Mouse (Mus musculus) forebrain, embryonic 14.5 days (tissue): ENCODE measurements at regions not wholly inside any gene's neighbourhood (a gene's known extent, or its start where the extent isn't known, plus 50 kb on each side); places are given as distances from the start of the nearest gene placed in this dataset.
A peak's percentile ranks its signal among the peaks of the same experiment; 100 is the strongest.

ENCODE experiments used
- ATAC-seq: fragments of 200-750 bp; cut with Nextera tagmentation; 2 replicates; pipeline ENCODE4 v1.8.0; 2017; ENCODE audit warnings: mild to moderate bottlenecking, moderate library complexity
- DNase-seq: peaks from one replicate; pipeline ENCODE4 v3.0.0-alpha.2; 2015; ENCODE audit warnings: low spot score
- H3K27ac ChIP-seq: fragments of 300-500 bp; sonication (generic); 2 replicates; pipeline ENCODE4 v1.5.1; 2014; ENCODE audit warnings: low read depth, mild to moderate bottlenecking, control low read depth, low read length, moderate library complexity
- H3K27me3 ChIP-seq: fragments of 300-500 bp; sonication (generic); replicated peaks from 2 replicates; pipeline ENCODE4 v1.6.1; 2014; ENCODE audit warnings: low read length, control low read depth, mixed read lengths; ENCODE audit not compliant: control insufficient read depth, insufficient read depth
- H3K36me3 ChIP-seq: fragments of 300-500 bp; sonication (generic); 2 replicates; pipeline ENCODE4 v1.6.1; 2014; ENCODE audit warnings: low read length, control low read depth; ENCODE audit not compliant: control insufficient read depth, insufficient read depth
- H3K4me1 ChIP-seq: fragments of 300-500 bp; sonication (generic); 2 replicates; pipeline ENCODE4 v1.6.1; 2014; ENCODE audit warnings: antibody characterized with exemption, low read length, control low read depth; ENCODE audit not compliant: control insufficient read depth, insufficient read depth
- H3K4me2 ChIP-seq: fragments of 300-500 bp; sonication (generic); 2 replicates; pipeline ENCODE4 v1.6.1; 2014; ENCODE audit warnings: mild to moderate bottlenecking, control low read depth, low read length
- H3K4me3 ChIP-seq: fragments of 300-500 bp; sonication (generic); 2 replicates; pipeline ENCODE4 v1.5.1; 2014; ENCODE audit warnings: low read depth, low read length, control low read depth
- H3K9ac ChIP-seq: fragments of 300-500 bp; sonication (generic); 2 replicates; pipeline ENCODE4 v1.6.1; 2014; ENCODE audit warnings: mild to moderate bottlenecking, low read length, control low read depth, moderate library complexity
- H3K9me3 ChIP-seq: fragments of 300-500 bp; sonication (generic); replicated peaks from 2 replicates; pipeline ENCODE4 v1.6.1; 2016; ENCODE audit warnings: low read length, control low read depth, mixed read lengths; ENCODE audit not compliant: control insufficient read depth
- WGBS: fragments of 180-500 bp; shearing (Covaris S2); extraction: QIAGEN DNeasy Blood & Tissue Kit; methylation state at CpG from one replicate; pipeline ENCODE4 v1.1.7; 2014; 5-methylcytosine and 5-hydroxymethylcytosine counted together

DNA sequence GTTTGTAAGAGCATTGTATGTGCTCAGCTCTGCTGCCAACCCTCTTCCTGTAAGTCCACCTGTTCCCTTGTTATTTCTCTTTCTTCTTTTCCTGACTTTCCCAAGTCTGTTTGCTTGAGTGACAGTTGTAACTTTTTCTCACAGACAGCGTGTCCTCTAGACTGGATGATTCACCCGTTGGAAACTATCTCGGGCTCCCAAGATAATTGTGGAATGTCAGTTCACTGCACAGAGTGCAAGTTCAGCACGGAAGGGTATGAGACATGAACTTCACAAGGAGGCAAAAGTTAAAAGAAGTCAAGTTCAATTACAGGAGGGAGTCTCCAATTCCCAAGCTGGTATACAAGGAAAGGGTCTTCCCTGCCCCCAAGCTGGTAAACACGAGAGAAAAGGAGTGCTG is 112.5 kb upstream of the Gm5148 start:
- DNase-seq (no peak), ATAC-seq (no peak)
- Histone ChIP-seq H3K36me3 (no peaks in the 10 kb centered on the region), H3K27me3 (no peaks in the 10 kb centered on the region), H3K4me3 (no peak overlapping the region), H3K9me3 (no peaks in the 10 kb centered on the region), H3K27ac (no peak overlapping the region), H3K4me1 (no peaks in the 10 kb centered on the region), H3K4me2 (no peak overlapping the region), H3K9ac (no peak overlapping the region)
- WGBS, result 84% methylated on average over 5 of the region's 5 CpGs

DNA sequence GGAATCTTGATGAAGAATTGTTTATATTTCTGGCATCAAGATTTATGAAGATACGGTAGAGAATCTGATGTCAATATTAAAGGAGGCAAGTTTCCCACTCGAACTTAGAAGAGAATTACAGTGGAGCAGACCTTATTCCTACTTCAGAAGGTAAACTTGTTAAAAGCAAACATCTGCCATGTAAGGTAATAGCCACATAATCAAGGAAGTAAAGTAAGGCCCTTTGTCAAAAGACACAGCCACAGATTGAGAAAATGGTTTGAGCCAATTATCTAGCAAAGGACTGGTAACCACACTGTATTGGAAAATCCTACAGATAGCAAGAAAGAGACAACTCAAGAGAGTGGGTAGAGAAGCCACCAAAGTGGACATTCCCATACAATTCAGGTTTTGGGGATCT is 111.4 kb upstream of the Gm5148 start:
- Histone ChIP-seq H3K36me3 (no peaks in the 10 kb centered on the region), H3K9ac (no peak overlapping the region), H3K27me3 (no peaks in the 10 kb centered on the region), H3K4me3 (no peak overlapping the region), H3K4me2 (no peak overlapping the region), H3K27ac (no peak overlapping the region), H3K4me1 (no peaks in the 10 kb centered on the region), H3K9me3 (no peaks in the 10 kb centered on the region)
- WGBS, result 90% methylated on average over 2 of the region's 2 CpGs
- DNase-seq (no peak), ATAC-seq (no peak)

DNA sequence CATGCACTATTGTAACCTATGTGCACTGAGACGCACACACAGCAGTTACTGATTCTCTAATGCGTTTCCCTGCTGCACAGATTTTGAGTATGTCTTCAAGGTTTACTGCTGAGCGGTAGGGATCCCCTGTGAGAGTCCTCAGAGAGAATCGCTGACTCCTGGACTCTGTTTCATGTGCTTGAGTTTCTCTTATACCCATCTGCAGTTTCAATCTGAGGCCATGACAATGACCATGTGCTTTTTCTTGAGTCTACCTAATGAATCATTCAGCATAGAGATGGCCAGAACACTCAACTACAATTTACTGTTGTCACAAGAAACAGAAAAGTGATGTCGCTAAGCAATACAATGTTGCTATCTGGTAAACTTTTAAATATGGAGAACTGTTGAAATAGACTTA is 110.8 kb upstream of the Gm5148 start:
- Histone ChIP-seq H3K36me3 (no peaks in the 10 kb centered on the region), H3K27ac (no peak overlapping the region), H3K4me3 (no peak overlapping the region), H3K4me2 (no peak overlapping the region), H3K9me3 (no peaks in the 10 kb centered on the region), H3K9ac (no peak overlapping the region), H3K27me3 (no peaks in the 10 kb centered on the region), H3K4me1 (no peaks in the 10 kb centered on the region)
- DNase-seq, result no peak
- 88% methylated on average over 5 of the region's 5 CpGs for WGBS
- no peak for ATAC-seq

DNA sequence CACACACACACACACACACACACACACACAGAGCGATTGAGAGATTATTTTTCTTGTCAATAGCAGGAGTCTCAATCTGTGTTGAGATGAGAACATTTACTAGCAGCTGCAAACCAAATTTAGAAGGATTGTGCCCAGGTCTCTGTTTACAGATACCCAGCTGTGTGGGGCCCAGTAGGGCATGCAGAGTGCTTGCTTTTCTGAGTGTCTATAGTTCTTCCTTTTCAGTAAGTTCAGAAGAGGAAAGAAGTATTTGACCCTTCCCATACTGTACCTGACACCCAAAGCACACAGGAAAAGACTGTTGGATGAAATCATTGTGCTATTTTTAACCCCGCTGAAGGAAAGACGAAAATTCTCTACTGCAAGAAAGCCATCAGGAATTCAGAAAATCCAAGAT is 110.3 kb upstream of the Gm5148 start:
- Histone ChIP-seq H3K36me3 (no peaks in the 10 kb centered on the region), H3K9ac (no peak overlapping the region), H3K9me3 (no peaks in the 10 kb centered on the region), H3K27me3 (no peaks in the 10 kb centered on the region), H3K4me2 (no peak overlapping the region), H3K4me3 (no peak overlapping the region), H3K27ac (no peak overlapping the region), H3K4me1 (no peaks in the 10 kb centered on the region)
- WGBS, result 86% methylated on average over 3 of the region's 3 CpGs
- DNase-seq (no peak), ATAC-seq (no peak)

DNA sequence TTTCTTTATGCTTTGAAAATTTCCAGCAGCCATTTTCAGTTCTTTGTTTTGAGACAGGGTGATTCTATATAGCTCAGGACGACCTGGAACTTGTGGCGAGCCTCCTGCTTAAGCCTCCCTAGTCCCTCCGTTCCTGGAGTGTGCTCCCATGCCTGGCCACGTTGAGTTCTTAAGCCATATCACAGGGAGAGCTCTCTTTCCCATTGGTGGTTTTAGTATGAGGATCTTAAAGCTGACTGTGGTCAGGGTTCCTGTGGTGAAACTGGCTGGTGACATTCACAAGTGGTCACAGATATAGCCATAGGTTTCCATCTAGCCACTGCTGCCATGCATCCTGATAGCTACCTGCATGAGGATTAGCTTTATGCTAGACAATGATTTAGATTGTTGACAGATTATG is 109.1 kb upstream of the Gm5148 start:
- 72% methylated on average over 4 of the region's 4 CpGs for WGBS
- Histone ChIP-seq H3K9me3 (no peaks in the 10 kb centered on the region), H3K4me2 (no peak overlapping the region), H3K27ac (no peak overlapping the region), H3K4me1 (no peaks in the 10 kb centered on the region), H3K4me3 (no peak overlapping the region), H3K36me3 (no peaks in the 10 kb centered on the region), H3K27me3 (no peaks in the 10 kb centered on the region), H3K9ac (no peak overlapping the region)
- ATAC-seq (no peak), DNase-seq (no peak)

DNA sequence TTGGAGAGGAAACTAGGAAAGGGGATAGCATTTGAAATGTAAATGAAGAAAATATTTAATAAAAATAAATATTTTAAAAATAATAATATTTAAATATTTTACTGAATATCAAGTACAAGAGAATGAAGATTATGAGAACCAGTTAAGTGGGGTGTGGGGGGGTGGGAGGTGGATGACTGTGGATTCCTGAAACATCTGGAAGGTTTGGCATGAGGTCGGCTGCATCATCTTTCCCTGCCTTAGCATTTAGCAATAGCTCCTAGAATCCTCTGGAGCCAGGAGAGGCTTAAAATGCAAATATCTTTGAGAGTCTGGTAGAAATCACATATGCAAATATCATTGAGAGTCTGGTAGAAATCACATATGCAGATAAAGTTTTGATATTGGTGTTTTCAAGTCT is 103.3 kb upstream of the Gm5148 start:
- Histone ChIP-seq H3K36me3 (no peaks in the 10 kb centered on the region), H3K4me2 (no peak overlapping the region), H3K27me3 (no peaks in the 10 kb centered on the region), H3K4me3 (no peak overlapping the region), H3K9ac (no peak overlapping the region), H3K27ac (no peak overlapping the region), H3K4me1 (no peaks in the 10 kb centered on the region), H3K9me3 (no peaks in the 10 kb centered on the region)
- WGBS, result 81% methylated on average over 1 of the region's 1 CpGs
- ATAC-seq (no peak), DNase-seq (no peak)

DNA sequence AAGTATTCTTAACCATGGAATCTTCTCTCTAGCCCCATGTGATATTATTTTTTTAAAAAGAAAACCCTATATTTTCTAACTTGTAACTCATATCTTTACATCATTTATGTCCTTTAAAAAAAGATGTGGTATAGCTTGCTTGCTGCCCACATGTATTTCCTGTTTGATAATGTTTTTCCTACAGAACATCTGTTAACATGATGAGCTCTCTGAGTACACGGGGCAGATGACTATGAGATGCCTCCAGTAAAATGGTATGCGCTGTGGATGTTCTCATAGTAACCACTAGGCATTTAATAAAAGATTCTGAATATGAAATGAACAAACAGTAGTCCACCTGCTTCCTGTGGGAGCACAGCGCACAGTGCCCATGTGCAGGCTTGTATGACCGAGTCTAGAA is 101.3 kb upstream of the Gm5148 start:
- Histone ChIP-seq H3K9me3 (no peaks in the 10 kb centered on the region), H3K4me1 (no peaks in the 10 kb centered on the region), H3K27ac (no peak overlapping the region), H3K27me3 (no peaks in the 10 kb centered on the region), H3K4me2 (no peak overlapping the region), H3K4me3 (no peak overlapping the region), H3K9ac (no peak overlapping the region), H3K36me3 (no peaks in the 10 kb centered on the region)
- no peak for ATAC-seq
- no peak for DNase-seq
- 98% methylated on average over 4 of the region's 4 CpGs for WGBS

DNA sequence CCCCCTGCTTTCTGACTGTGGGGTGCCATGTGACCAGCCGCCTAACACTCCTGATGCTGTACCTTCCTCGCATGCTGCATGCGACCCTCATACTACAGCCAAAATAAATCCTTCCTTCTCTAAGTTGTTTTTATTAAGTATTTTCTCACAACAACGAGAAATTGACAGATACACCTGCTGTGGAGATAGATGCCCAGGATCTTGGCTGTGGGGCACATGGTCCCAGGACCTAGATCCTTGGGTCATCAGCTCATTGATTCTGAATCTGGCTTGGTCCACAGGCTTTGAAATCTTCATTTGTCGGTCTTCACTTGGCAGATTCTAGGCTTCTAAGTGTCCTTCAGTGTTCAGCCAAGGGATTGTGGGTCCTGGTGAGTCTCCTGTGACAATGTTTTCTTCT is 100.4 kb upstream of the Gm5148 start:
- Histone ChIP-seq H3K9me3 (no peaks in the 10 kb centered on the region), H3K27me3 (no peaks in the 10 kb centered on the region), H3K27ac (no peak overlapping the region), H3K4me1 (no peaks in the 10 kb centered on the region), H3K4me2 (no peak overlapping the region), H3K36me3 (no peaks in the 10 kb centered on the region), H3K4me3 (no peak overlapping the region), H3K9ac (no peak overlapping the region)
- ATAC-seq (no peak), DNase-seq (no peak)
- WGBS, result 93% methylated on average over 5 of the region's 5 CpGs

DNA sequence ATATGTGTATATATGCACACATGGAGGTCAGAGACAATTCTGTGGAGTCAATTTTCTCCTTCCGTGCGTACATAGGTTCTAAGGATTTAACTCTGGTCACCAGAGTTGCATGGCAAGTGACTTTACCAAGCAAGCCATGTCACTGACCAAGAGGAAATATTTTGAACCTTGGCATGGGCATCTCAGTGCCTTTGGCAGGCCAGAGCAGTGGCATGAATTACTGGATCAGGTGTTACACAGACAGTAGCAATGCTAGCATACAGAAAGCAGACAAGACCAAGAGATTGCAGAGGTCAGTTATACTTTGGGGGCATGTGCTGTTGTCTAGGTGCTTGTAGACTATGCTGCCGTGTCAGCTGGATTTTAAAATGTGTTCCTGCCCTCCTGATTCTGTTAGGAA is 95.2 kb upstream of the Gm5148 start:
- H3K27ac ChIP-seq, result no peak overlapping the region
- H3K36me3 ChIP-seq, result no peaks in the 10 kb centered on the region
- peaks cover 8% of the 10 kb centered on the region for H3K4me1 ChIP-seq
- H3K4me3 ChIP-seq, result no peak overlapping the region
- no peak overlapping the region for H3K9ac ChIP-seq
- WGBS, result 95% methylated on average over 3 of the region's 3 CpGs
- no peak overlapping the region for H3K4me2 ChIP-seq
- no peaks in the 10 kb centered on the region for H3K9me3 ChIP-seq
- no peaks in the 10 kb centered on the region for H3K27me3 ChIP-seq
- DNase-seq (no peak), ATAC-seq (no peak)

DNA sequence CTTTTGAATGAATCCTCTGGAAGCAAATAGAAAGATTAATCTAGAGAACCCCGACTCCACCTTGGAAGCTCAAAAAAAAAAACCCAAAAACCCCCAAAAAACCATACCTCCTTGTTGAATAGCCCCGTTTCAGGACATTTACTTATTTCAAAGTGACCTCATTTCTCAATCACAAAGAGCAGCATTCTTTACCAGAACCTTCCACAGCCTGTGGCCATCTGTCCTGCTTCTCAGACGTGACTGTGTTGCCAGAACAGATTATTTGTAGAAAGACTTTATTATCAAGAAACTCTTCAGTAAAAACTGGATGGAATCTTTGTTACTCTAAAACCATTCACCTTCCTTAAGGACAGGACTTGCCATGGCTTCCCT is 93.1 kb upstream of the Gm5148 start:
- no peak overlapping the region for H3K9ac ChIP-seq
- 17% methylated on average over 3 of the region's 3 CpGs for WGBS
- no peak overlapping the region for H3K4me2 ChIP-seq
- ATAC-seq (no peak), DNase-seq (peak; percentile 46)
- no peaks in the 10 kb centered on the region for H3K27me3 ChIP-seq
- H3K4me1 ChIP-seq, result peaks cover 8% of the 10 kb centered on the region
- H3K27ac ChIP-seq, result peak overlapping the region; percentile 59; the same call in 1 of the 2 replicates
- no peaks in the 10 kb centered on the region for H3K36me3 ChIP-seq
- no peak overlapping the region for H3K4me3 ChIP-seq
- H3K9me3 ChIP-seq, result no peaks in the 10 kb centered on the region
